Mouse (Mus musculus) inflammation-experienced regulatory T-cells, adult 6 months (primary cell): ENCODE data around the gene Rufy3. TPM values are rescaled to one million over a fixed set of nuclear protein-coding genes. Genes with fewer than 3 reads are reported as not detected.
"Not testable (repeated sequence)": the region's sequence is repeated elsewhere in the genome, so short reads cannot be mapped to it uniquely, and the experiment has no call there.

Source experiments
- ATAC-seq: one replicate; pipeline ENCODE4 v1.8.0; 2017
- polyA plus RNA-seq, 3 experiments: library from polyadenylated mRNA; unstranded; fragments of 100-300 nt; shearing (Covaris generic); gene quantifications; one replicate each; pipeline ENCODE4 v1.2.1; 2017

Gene Rufy3
- polyA plus RNA-seq, result 1 to 10 TPM; 2.2 to 3.8 (median 3.7) TPM

GRCm38 (mm10) chr5:88564501-88565147, at the start of gene Rufy3:
Rufy3 (plus strand) TSS chr5:88565040.
- ATAC-seq, result peak; percentile 68

- peak; percentile 83 for ATAC-seq
Measured at GRCm38 (mm10) chr5:88519232-88519631, 45.6 kb upstream of the Rufy3 start.

- no peak for ATAC-seq
Measured at GRCm38 (mm10) chr5:88527657-88528056, 37.2 kb upstream of the Rufy3 start, which contains the start of gene Jchain. Jchain (minus strand) TSS chr5:88527891.

GRCm38 (mm10) chr5:88530908-88531307, 33.9 kb upstream of the Rufy3 start:
- ATAC-seq, result no peak

- ATAC-seq, result no peak
Measured at GRCm38 (mm10) chr5:88534697-88535096, 30.1 kb upstream of the Rufy3 start.

- no peak for ATAC-seq
Measured at GRCm38 (mm10) chr5:88540845-88541244, 24.0 kb upstream of the Rufy3 start.

- peak; percentile 75 for ATAC-seq
Measured at GRCm38 (mm10) chr5:88542651-88543282, 22.1 kb upstream of the Rufy3 start.

GRCm38 (mm10) chr5:88544411-88544810, 20.4 kb upstream of the Rufy3 start:
- ATAC-seq, result not testable (repeated sequence)

GRCm38 (mm10) chr5:88545536-88545935, 19.3 kb upstream of the Rufy3 start:
- no peak for ATAC-seq

GRCm38 (mm10) chr5:88553271-88554085, 11.4 kb upstream of the Rufy3 start:
- peak; percentile 68 for ATAC-seq

GRCm38 (mm10) chr5:88554086-88554886, 10.6 kb upstream of the Rufy3 start, which contains the start of gene Utp3:
Utp3 (plus strand) TSS chr5:88554462.
- peak; percentile 90 for ATAC-seq

GRCm38 (mm10) chr5:88558991-88559390, 5.8 kb upstream of the Rufy3 start:
- ATAC-seq, result no peak

- no peak for ATAC-seq
Measured at GRCm38 (mm10) chr5:88561080-88561814, 3.6 kb upstream of the Rufy3 start.

GRCm38 (mm10) chr5:88562863-88563780, 1.7 kb upstream of the Rufy3 start:
- no peak for ATAC-seq

- peak; percentile 51 for ATAC-seq
Measured at GRCm38 (mm10) chr5:88565148-88566033, 551 bp downstream of the Rufy3 start.

GRCm38 (mm10) chr5:88566034-88566841, 1.4 kb downstream of the Rufy3 start:
- ATAC-seq, result no peak

GRCm38 (mm10) chr5:88569541-88569940, 4.7 kb downstream of the Rufy3 start:
- no peak for ATAC-seq

- ATAC-seq, result no peak
Measured at GRCm38 (mm10) chr5:88574829-88575228, 10.0 kb downstream of the Rufy3 start.
